Mouse (Mus musculus) lung, embryonic 15.5 days (tissue): ENCODE measurements at regions not wholly inside any gene's neighbourhood (a gene's known extent, or its start where the extent isn't known, plus 50 kb on each side); places are given as distances from the start of the nearest gene placed in this dataset.

ENCODE experiments used
- ATAC-seq: fragments of 200-750 bp; cut with Nextera tagmentation; 2 replicates; pipeline ENCODE4 v1.8.0; 2017; ENCODE audit warnings: moderate number of reproducible peaks, borderline replicate concordance; ENCODE audit not compliant: low FRiP score, low TSS enrichment; ENCODE audit errors: extremely low read depth
- H3K27ac ChIP-seq: fragments of 300-500 bp; sonication (generic); 2 replicates; pipeline ENCODE4 v1.5.1; 2015; ENCODE audit warnings: moderate library complexity, mild to moderate bottlenecking, inconsistent platforms
- H3K27me3 ChIP-seq: fragments of 300-500 bp; sonication (generic); 2 replicates; pipeline ENCODE4 v1.6.1; 2015; ENCODE audit warnings: inconsistent platforms
- H3K36me3 ChIP-seq: fragments of 300-500 bp; sonication (generic); 2 replicates; pipeline ENCODE4 v1.6.1; 2015; ENCODE audit warnings: inconsistent platforms
- H3K4me1 ChIP-seq: fragments of 300-500 bp; sonication (generic); 2 replicates; pipeline ENCODE4 v1.6.1; 2015; ENCODE audit warnings: inconsistent platforms
- H3K4me2 ChIP-seq: fragments of 300-500 bp; sonication (generic); 2 replicates; pipeline ENCODE4 v1.6.1; 2015; ENCODE audit warnings: inconsistent platforms, mild to moderate bottlenecking, moderate library complexity
- H3K4me3 ChIP-seq: fragments of 300-500 bp; sonication (generic); 2 replicates; pipeline ENCODE4 v1.5.1; 2015; ENCODE audit warnings: mild to moderate bottlenecking, inconsistent platforms
- H3K9ac ChIP-seq: fragments of 300-500 bp; sonication (generic); 2 replicates; pipeline ENCODE4 v1.6.1; 2015; ENCODE audit warnings: inconsistent platforms
- H3K9me3 ChIP-seq: fragments of 300-500 bp; sonication (generic); 2 replicates; pipeline ENCODE4 v1.6.1; 2016; ENCODE audit warnings: inconsistent platforms
- WGBS: fragments of 180-500 bp; shearing (Covaris S2); methylation state at CpG from one replicate; pipeline ENCODE4 v1.1.7; 2015; 5-methylcytosine and 5-hydroxymethylcytosine counted together

GRCm38 (mm10) chr4:84118284-84118919, 556.7 kb downstream of the Bnc2 start:
- WGBS, result 79% methylated on average over 2 of the region's 2 CpGs
- H3K36me3 ChIP-seq, result no peaks in the 10 kb centered on the region
- H3K4me1 ChIP-seq, result 0 out of 2 replicates have a peak, but pooled peaks cover 2% of the 10 kb centered on the region
- H3K4me3 ChIP-seq, result no peak overlapping the region
- H3K4me2 ChIP-seq, result no peak overlapping the region
- H3K9me3 ChIP-seq, result no peaks in the 10 kb centered on the region
- H3K27ac ChIP-seq, result no peak overlapping the region
- H3K27me3 ChIP-seq, result no peaks in the 10 kb centered on the region
- ATAC-seq, result peak; percentile 37
- no peak overlapping the region for H3K9ac ChIP-seq

- Histone ChIP-seq H3K27me3 (no peaks in the 10 kb centered on the region), H3K27ac (no peak overlapping the region), H3K4me3 (no peak overlapping the region), H3K9me3 (no peaks in the 10 kb centered on the region), H3K36me3 (no peaks in the 10 kb centered on the region), H3K4me1 (0 out of 2 replicates have a peak, but pooled peaks cover 2% of the 10 kb centered on the region), H3K4me2 (no peak overlapping the region), H3K9ac (no peak overlapping the region)
- no peak for ATAC-seq
- 41% methylated on average over 7 of the region's 7 CpGs for WGBS
Observed at GRCm38 (mm10) chr4:84119616-84120015, 555.5 kb downstream of the Bnc2 start.

- H3K27me3 ChIP-seq, result no peaks in the 10 kb centered on the region
- H3K36me3 ChIP-seq, result no peaks in the 10 kb centered on the region
- H3K27ac ChIP-seq, result no peak overlapping the region
- WGBS, result 67% methylated on average over 7 of the region's 7 CpGs
- no peak overlapping the region for H3K4me2 ChIP-seq
- no peak for ATAC-seq
- H3K9me3 ChIP-seq, result no peaks in the 10 kb centered on the region
- H3K4me1 ChIP-seq, result 0 out of 2 replicates have a peak, but pooled peaks cover 2% of the 10 kb centered on the region
- no peak overlapping the region for H3K9ac ChIP-seq
- no peak overlapping the region for H3K4me3 ChIP-seq
Observed at GRCm38 (mm10) chr4:84120330-84120729, 554.7 kb downstream of the Bnc2 start.

GRCm38 (mm10) chr4:84121442-84121841, 553.6 kb downstream of the Bnc2 start:
- no peak for ATAC-seq
- Histone ChIP-seq H3K27me3 (no peaks in the 10 kb centered on the region), H3K9me3 (no peaks in the 10 kb centered on the region), H3K27ac (no peak overlapping the region), H3K4me3 (no peak overlapping the region), H3K4me2 (no peak overlapping the region), H3K36me3 (no peaks in the 10 kb centered on the region), H3K9ac (no peak overlapping the region), H3K4me1 (peaks cover 8% of the 10 kb centered on the region)
- WGBS, result 62% methylated on average over 10 of the region's 10 CpGs

- Histone ChIP-seq H3K4me2 (no peak overlapping the region), H3K9me3 (no peaks in the 10 kb centered on the region), H3K9ac (no peak overlapping the region), H3K4me3 (no peak overlapping the region), H3K36me3 (no peaks in the 10 kb centered on the region), H3K27me3 (no peaks in the 10 kb centered on the region), H3K4me1 (peaks cover 15% of the 10 kb centered on the region), H3K27ac (no peak overlapping the region)
- WGBS, result 15% methylated on average over 4 of the region's 4 CpGs
- ATAC-seq, result no peak
Observed at GRCm38 (mm10) chr4:84126400-84126799, 548.7 kb downstream of the Bnc2 start.

GRCm38 (mm10) chr4:84127380-84127779, 547.7 kb downstream of the Bnc2 start:
- H3K36me3 ChIP-seq, result no peaks in the 10 kb centered on the region
- no peak overlapping the region for H3K27ac ChIP-seq
- no peaks in the 10 kb centered on the region for H3K9me3 ChIP-seq
- H3K4me1 ChIP-seq, result peaks cover 15% of the 10 kb centered on the region
- 50% methylated on average over 2 of the region's 2 CpGs for WGBS
- no peak overlapping the region for H3K4me3 ChIP-seq
- no peak overlapping the region for H3K9ac ChIP-seq
- ATAC-seq, result no peak
- H3K27me3 ChIP-seq, result no peaks in the 10 kb centered on the region
- no peak overlapping the region for H3K4me2 ChIP-seq

- Histone ChIP-seq H3K36me3 (no peaks in the 10 kb centered on the region), H3K27me3 (no peaks in the 10 kb centered on the region), H3K4me3 (no peak overlapping the region), H3K9ac (no peak overlapping the region), H3K4me1 (peaks cover 14% of the 10 kb centered on the region), H3K27ac (no peak overlapping the region), H3K4me2 (no peak overlapping the region), H3K9me3 (no peaks in the 10 kb centered on the region)
- ATAC-seq, result no peak
- 41% methylated on average over 7 of the region's 7 CpGs for WGBS
Observed at GRCm38 (mm10) chr4:84130840-84131547, 544.1 kb downstream of the Bnc2 start.

GRCm38 (mm10) chr4:84135740-84136139, 539.3 kb downstream of the Bnc2 start:
- H3K4me3 ChIP-seq, result no peak overlapping the region
- H3K27me3 ChIP-seq, result no peaks in the 10 kb centered on the region
- no peak for ATAC-seq
- H3K4me1 ChIP-seq, result peaks cover 3% of the 10 kb centered on the region; the same call in 1 of the 2 replicates
- no peak overlapping the region for H3K9ac ChIP-seq
- H3K4me2 ChIP-seq, result no peak overlapping the region
- WGBS, result 78% methylated on average over 10 of the region's 10 CpGs
- H3K9me3 ChIP-seq, result no peaks in the 10 kb centered on the region
- H3K27ac ChIP-seq, result no peak overlapping the region
- no peaks in the 10 kb centered on the region for H3K36me3 ChIP-seq

GRCm38 (mm10) chr4:84137171-84137919, 537.7 kb downstream of the Bnc2 start:
- Histone ChIP-seq H3K9ac (no peak overlapping the region), H3K36me3 (no peaks in the 10 kb centered on the region), H3K27me3 (no peaks in the 10 kb centered on the region), H3K9me3 (no peaks in the 10 kb centered on the region), H3K4me2 (no peak overlapping the region), H3K27ac (no peak overlapping the region), H3K4me1 (no peaks in the 10 kb centered on the region), H3K4me3 (no peak overlapping the region)
- 78% methylated on average over 14 of the region's 14 CpGs for whole genome bisulfite sequencing
- no peak for ATAC-seq

- Histone ChIP-seq H3K9me3 (no peaks in the 10 kb centered on the region), H3K27me3 (no peaks in the 10 kb centered on the region), H3K36me3 (no peaks in the 10 kb centered on the region), H3K4me2 (no peak overlapping the region), H3K4me1 (peaks cover 35% of the 10 kb centered on the region), H3K9ac (no peak overlapping the region), H3K4me3 (no peak overlapping the region), H3K27ac (no peak overlapping the region)
- peak; percentile 65 for ATAC-seq
- 29% methylated on average over 13 of the region's 13 CpGs for whole genome bisulfite sequencing
Observed at GRCm38 (mm10) chr4:84149149-84150050, 525.7 kb downstream of the Bnc2 start.

GRCm38 (mm10) chr4:84150698-84151097, 524.4 kb downstream of the Bnc2 start:
- Histone ChIP-seq H3K36me3 (no peaks in the 10 kb centered on the region), H3K9me3 (no peaks in the 10 kb centered on the region), H3K4me1 (peaks cover 35% of the 10 kb centered on the region), H3K27ac (no peak overlapping the region), H3K4me2 (no peak overlapping the region), H3K27me3 (no peaks in the 10 kb centered on the region), H3K9ac (no peak overlapping the region), H3K4me3 (no peak overlapping the region)
- ATAC-seq, result no peak
- WGBS, result 43% methylated on average over 3 of the region's 3 CpGs
